Mouse (Mus musculus) thymus, postnatal 10 days (tissue): Measurements from ENCODE around the gene Slc12a6.

Experiments used
- DNase-seq, 2 experiments: peaks; one replicate each; pipeline ENCODE4 v3.0.0; 2021; ENCODE audit warnings: low spot score in 2 of 2

Slc12a6 gene

GRCm38 (mm10) chr2:112391346-112392000 lies 125.8 kb downstream of the Slc12a6 start:
- DNase-seq: no peak

GRCm38 (mm10) chr2:112392689-112393088 lies 127.1 kb downstream of the Slc12a6 start:
- DNase-seq: no peak

GRCm38 (mm10) chr2:112393958-112394357 lies 128.3 kb downstream of the Slc12a6 start:
- DNase-seq: no peak

GRCm38 (mm10) chr2:112396649-112397048 lies 131.0 kb downstream of the Slc12a6 start:
- no peak for DNase-seq

GRCm38 (mm10) chr2:112407030-112407429 lies 141.4 kb downstream of the Slc12a6 start:
- no peak for DNase-seq
